Mouse (Mus musculus) erythroblast, embryonic 14.5 days (primary cell): ENCODE measurements around the gene Trim46.
"Not testable (repeated sequence)": the region's sequence is repeated elsewhere in the genome, so short reads cannot be mapped to it uniquely, and the experiment has no call there.

Experiments used
- GATA1 ChIP-seq: IDR thresholded peaks from 2 replicates; pipeline ENCODE4 v1.6.1; 2012; ENCODE audit warnings: low read length, inconsistent platforms, mixed read lengths
- TAL1 ChIP-seq: IDR thresholded peaks from 3 replicates; pipeline ENCODE4 v1.6.1; 2012; ENCODE audit warnings: low read length, inconsistent platforms, mixed read lengths

DNA sequence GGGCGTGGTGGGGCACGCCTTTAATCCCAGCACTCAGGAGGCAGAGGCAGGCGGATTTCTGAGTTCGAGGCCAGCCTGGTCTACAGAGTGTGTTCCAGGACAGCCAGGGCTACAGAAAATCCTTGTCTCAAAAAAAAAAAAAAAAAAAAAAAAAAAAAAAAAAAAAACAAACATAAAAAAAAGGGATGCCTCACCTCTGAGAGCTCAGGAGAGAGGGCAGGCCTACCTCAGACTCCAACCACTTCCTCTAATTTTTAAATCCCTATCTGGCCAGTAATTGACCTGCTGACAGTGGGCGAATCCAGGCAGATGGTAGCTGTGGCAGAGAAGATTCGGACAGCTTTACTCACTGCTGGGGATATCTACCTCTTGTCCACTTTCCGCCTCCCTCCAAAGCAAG lies 29.7 kb downstream of the Trim46 start:
- not testable (repeated sequence) for TF ChIP-seq GATA1, TAL1
